Mouse (Mus musculus) midbrain, embryonic 16.5 days (tissue): ENCODE results near the gene Csmd2. TPM values are rescaled to one million over a fixed set of nuclear protein-coding genes. Genes with fewer than 3 reads are reported as not detected.
"Not testable (repeated sequence)": the region's sequence is repeated elsewhere in the genome, so short reads cannot be mapped to it uniquely, and the experiment has no call there.

Experiments used
- ATAC-seq: fragments of 200-750 bp; cut with Nextera tagmentation; 2 replicates; pipeline ENCODE4 v1.8.0; 2017; ENCODE audit warnings: moderate TSS enrichment
- H3K27ac ChIP-seq: fragments of 300-500 bp; sonication (generic); 2 replicates; pipeline ENCODE4 v1.5.1; 2014; ENCODE audit warnings: mild to moderate bottlenecking, low read length, mixed read lengths
- H3K27me3 ChIP-seq: fragments of 300-500 bp; sonication (generic); 2 replicates; pipeline ENCODE4 v1.6.1; 2014; ENCODE audit warnings: low read depth, low read length, mixed read lengths; ENCODE audit not compliant: control insufficient read depth, insufficient read depth
- H3K36me3 ChIP-seq: fragments of 300-500 bp; sonication (generic); 2 replicates; pipeline ENCODE4 v1.6.1; 2014; ENCODE audit warnings: mild to moderate bottlenecking, low read length, moderate library complexity, mixed read lengths; ENCODE audit not compliant: control insufficient read depth, insufficient read depth
- H3K4me1 ChIP-seq: fragments of 300-500 bp; sonication (generic); 2 replicates; pipeline ENCODE4 v1.6.1; 2014; ENCODE audit warnings: mild to moderate bottlenecking, low read length, mixed read lengths; ENCODE audit not compliant: control insufficient read depth, insufficient read depth
- H3K4me2 ChIP-seq: fragments of 300-500 bp; sonication (generic); 2 replicates; pipeline ENCODE4 v1.6.1; 2014; ENCODE audit warnings: mild to moderate bottlenecking, low read length, mixed read lengths
- H3K4me3 ChIP-seq: fragments of 300-500 bp; sonication (generic); 2 replicates; pipeline ENCODE4 v1.5.1; 2014; ENCODE audit warnings: low read depth, mild to moderate bottlenecking, low read length, moderate library complexity, mixed read lengths
- H3K9ac ChIP-seq: fragments of 300-500 bp; sonication (generic); 2 replicates; pipeline ENCODE4 v1.6.1; 2014; ENCODE audit warnings: low read depth, low read length, mixed read lengths
- H3K9me3 ChIP-seq: fragments of 300-500 bp; sonication (generic); replicated peaks from 2 replicates; pipeline ENCODE4 v1.6.1; 2014; ENCODE audit warnings: mild to moderate bottlenecking, low read length, mixed read lengths; ENCODE audit not compliant: control insufficient read depth, poor library complexity, severe bottlenecking
- WGBS: fragments of 180-500 bp; shearing (Covaris S2); extraction: QIAGEN DNeasy Blood & Tissue Kit; methylation state at CpG from one replicate; pipeline ENCODE4 v1.1.7; 2014; 5-methylcytosine and 5-hydroxymethylcytosine counted together
- polyA plus RNA-seq: library from polyadenylated mRNA; unstranded; fragments of >200 nt; fragmentation: Nextera tagmentation; extraction: Ambion mirVana; gene quantifications from 2 replicates; pipeline ENCODE4 v1.2.1, GENCODE M21; 2015

Csmd2 gene
- polyA plus RNA-seq, 1 experiment from 2014 or later, result 13.7 TPM

- Histone ChIP-seq H3K4me3 (no peak overlapping the region), H3K27ac (no peak overlapping the region), H3K4me1 (no peaks in the 10 kb centered on the region), H3K36me3 (no peaks in the 10 kb centered on the region), H3K27me3 (no peaks in the 10 kb centered on the region), H3K4me2 (no peak overlapping the region), H3K9ac (no peak overlapping the region), H3K9me3 (no peaks in the 10 kb centered on the region)
- ATAC-seq, result no peak
- WGBS, result 73% methylated on average over 3 of the region's 3 CpGs
Observed at GRCm38 (mm10) chr4:128004797-128005452, 17.3 kb downstream of the Csmd2 start.

GRCm38 (mm10) chr4:128019465-128019864, 31.8 kb downstream of the Csmd2 start:
- H3K4me1 ChIP-seq, result peaks cover 4% of the 10 kb centered on the region; the same call in 1 of the 2 replicates
- H3K9me3 ChIP-seq, result no peaks in the 10 kb centered on the region
- no peaks in the 10 kb centered on the region for H3K27me3 ChIP-seq
- H3K27ac ChIP-seq, result no peak overlapping the region
- no peak overlapping the region for H3K4me3 ChIP-seq
- no peak overlapping the region for H3K4me2 ChIP-seq
- H3K36me3 ChIP-seq, result no peaks in the 10 kb centered on the region; the same call in 1 of the 2 replicates
- no peak overlapping the region for H3K9ac ChIP-seq
- ATAC-seq, result no peak
- WGBS, result 72% methylated on average over 2 of the region's 2 CpGs

- no peaks in the 10 kb centered on the region for H3K27me3 ChIP-seq
- WGBS, result 74% methylated on average over 1 of the region's 1 CpGs
Observed at GRCm38 (mm10) chr4:128028294-128028693, 40.6 kb downstream of the Csmd2 start.

GRCm38 (mm10) chr4:128041901-128042300, 54.2 kb downstream of the Csmd2 start:
- peak overlapping the region; percentile 43 for H3K27ac ChIP-seq
- peak; percentile 29; the same call in 1 of the 2 replicates for ATAC-seq
- WGBS, result 14% methylated on average over 4 of the region's 4 CpGs

More at GRCm38 (mm10) chr4:128028294-128028693, 40.6 kb downstream of the Csmd2 start:
- H3K27ac ChIP-seq, result no peak overlapping the region
- no peaks in the 10 kb centered on the region for H3K9me3 ChIP-seq
- H3K36me3 ChIP-seq, result no peaks in the 10 kb centered on the region
- no peak overlapping the region for H3K9ac ChIP-seq
- no peak overlapping the region for H3K4me3 ChIP-seq
- H3K4me1 ChIP-seq, result no peaks in the 10 kb centered on the region
- no peak for ATAC-seq
- H3K4me2 ChIP-seq, result no peak overlapping the region

GRCm38 (mm10) chr4:128042626-128043025, 55.0 kb downstream of the Csmd2 start:
- no peaks in the 10 kb centered on the region for H3K36me3 ChIP-seq
- 36% methylated on average over 5 of the region's 5 CpGs for WGBS

More at GRCm38 (mm10) chr4:128041901-128042300, 54.2 kb downstream of the Csmd2 start:
- Histone ChIP-seq H3K27me3 (no peaks in the 10 kb centered on the region), H3K36me3 (no peaks in the 10 kb centered on the region), H3K4me1 (peaks cover 15% of the 10 kb centered on the region), H3K9me3 (no peaks in the 10 kb centered on the region), H3K4me2 (no peak overlapping the region), H3K4me3 (no peak overlapping the region), H3K9ac (no peak overlapping the region)

GRCm38 (mm10) chr4:128048716-128049115, 61.1 kb downstream of the Csmd2 start:
- H3K4me1 ChIP-seq, result peaks cover 6% of the 10 kb centered on the region; the same call in 1 of the 2 replicates
- no peak overlapping the region for H3K9ac ChIP-seq
- H3K4me2 ChIP-seq, result no peak overlapping the region
- no peak overlapping the region for H3K27ac ChIP-seq
- no peaks in the 10 kb centered on the region for H3K36me3 ChIP-seq
- no peaks in the 10 kb centered on the region for H3K27me3 ChIP-seq
- no peaks in the 10 kb centered on the region for H3K9me3 ChIP-seq
- WGBS, result 81% methylated on average over 1 of the region's 1 CpGs
- no peak for ATAC-seq
- H3K4me3 ChIP-seq, result no peak overlapping the region

More at GRCm38 (mm10) chr4:128042626-128043025, 55.0 kb downstream of the Csmd2 start:
- no peak for ATAC-seq
- H3K9ac ChIP-seq, result no peak overlapping the region
- no peak overlapping the region; the same call in 1 of the 2 replicates for H3K27ac ChIP-seq
- no peaks in the 10 kb centered on the region for H3K9me3 ChIP-seq
- H3K4me2 ChIP-seq, result no peak overlapping the region
- H3K4me3 ChIP-seq, result no peak overlapping the region
- peaks cover 15% of the 10 kb centered on the region for H3K4me1 ChIP-seq
- H3K27me3 ChIP-seq, result no peaks in the 10 kb centered on the region

GRCm38 (mm10) chr4:128052701-128053100, 65.0 kb downstream of the Csmd2 start:
- Histone ChIP-seq H3K9ac (no peak overlapping the region), H3K4me2 (no peak overlapping the region), H3K27me3 (no peaks in the 10 kb centered on the region), H3K4me1 (peaks cover 5% of the 10 kb centered on the region; the same call in 1 of the 2 replicates), H3K9me3 (no peaks in the 10 kb centered on the region), H3K27ac (no peak overlapping the region), H3K36me3 (no peaks in the 10 kb centered on the region), H3K4me3 (no peak overlapping the region)
- ATAC-seq, result no peak
- WGBS, result 74% methylated on average over 8 of the region's 8 CpGs

GRCm38 (mm10) chr4:128061274-128061673, 73.6 kb downstream of the Csmd2 start:
- H3K4me2 ChIP-seq, H3K27me3 ChIP-seq, H3K9me3 ChIP-seq, H3K27ac ChIP-seq, ATAC-seq, H3K4me3 ChIP-seq, H3K4me1 ChIP-seq, H3K9ac ChIP-seq: not testable (repeated sequence)
- 85% methylated on average over 2 of the region's 2 CpGs for WGBS
- peaks cover 15% of the 10 kb centered on the region for H3K36me3 ChIP-seq

- 71% methylated on average over 9 of the region's 9 CpGs for WGBS
- no peak overlapping the region for H3K9ac ChIP-seq
- no peak overlapping the region for H3K4me2 ChIP-seq
- H3K4me3 ChIP-seq, result no peak overlapping the region
- no peak for ATAC-seq
- no peaks in the 10 kb centered on the region for H3K9me3 ChIP-seq
- no peak overlapping the region for H3K27ac ChIP-seq
- no peaks in the 10 kb centered on the region; the same call in 1 of the 2 replicates for H3K4me1 ChIP-seq
- no peaks in the 10 kb centered on the region for H3K36me3 ChIP-seq
- no peaks in the 10 kb centered on the region for H3K27me3 ChIP-seq
Observed at GRCm38 (mm10) chr4:128067189-128067588, 79.5 kb downstream of the Csmd2 start.
